Comparison of ENCODE assay signal across 8 mouse cellular contexts in the genomic region with DNA sequence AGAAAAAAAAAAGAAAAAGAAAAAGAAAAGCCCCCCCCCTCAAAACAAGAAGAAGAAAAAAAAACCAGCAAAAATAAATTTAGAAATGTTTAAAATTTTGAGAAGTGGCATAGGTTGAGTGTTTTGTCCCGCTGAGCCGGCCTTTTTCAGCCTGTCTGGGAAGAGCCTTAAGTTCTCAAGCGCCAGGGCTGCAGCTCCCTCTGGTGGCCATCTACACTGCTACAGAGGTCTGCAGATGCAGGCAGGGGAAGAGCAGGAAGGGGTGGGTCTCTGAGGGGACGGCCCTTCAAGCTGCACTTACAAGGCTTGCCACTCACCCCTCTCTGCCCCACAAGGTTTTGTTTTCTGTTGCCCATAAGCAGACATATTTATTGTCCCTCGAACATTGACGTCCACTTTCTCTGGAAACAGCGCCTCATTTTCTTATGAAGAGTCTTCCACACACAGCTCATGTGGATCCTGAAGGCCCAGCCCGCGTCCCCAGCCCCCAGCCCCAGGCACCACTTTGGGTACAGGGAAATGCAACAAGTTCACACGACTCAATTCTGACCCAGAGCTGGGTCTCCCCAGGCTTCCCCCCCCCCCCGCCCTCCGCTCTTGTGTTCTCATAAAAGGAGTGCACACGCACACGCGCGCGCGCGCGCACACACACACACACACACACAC. TPM values are rescaled to one million over a fixed set of nuclear protein-coding genes. Genes with fewer than 3 reads are reported as not detected.
DNase-seq lines count a peak whose midpoint lies in the region; ATAC-seq lines count a peak whose summit lies in the region.

No protein-coding gene starts in this region.

- ATAC-seq in common myeloid progenitor, adult 5-6 weeks (replicated peaks; ENCODE audit: low read depth, poor library complexity, severe bottlenecking): peak; percentile 94
- peak; percentile 90 for ATAC-seq in megakaryocyte progenitor cell, adult 5-6 weeks (replicated peaks; ENCODE audit: poor library complexity)

- peak; percentile 83 for DNase-seq in WW6 (ENCODE audit: low read depth, low spot score)
- peak; percentile 92 for DNase-seq in gastrocnemius, postnatal 10 days
- DNase-seq in induced T-regulatory cell, adult 2 months (ENCODE audit: low read depth): peak; percentile 95
- peak; percentile 78 to 79 for DNase-seq in left cerebral cortex, adult 8-10 months (ENCODE audit: low spot score in 2 of 2)
- DNase-seq in right cerebral cortex, postnatal 14 days: peak; percentile 95
- DNase-seq in urinary bladder, postnatal 25 days (ENCODE audit: low spot score): peak; percentile 89

RNA-seq across cellular contexts. Expression of a gene that starts 17.4 kb away (rescaled TPM):
- total RNA-seq in common myeloid progenitor, adult 5-6 weeks (2017): 13.4 and 19.9 TPM in 2 replicates
- 1 to 10 TPM; 6.8 to 7.8 TPM for total RNA-seq in gastrocnemius, postnatal 10 days (2021)
- 1 to 10 TPM; 2.0 to 4.4 (median 3.5) TPM for total RNA-seq in left cerebral cortex, adult 8-10 months (2022)
- total RNA-seq in megakaryocyte progenitor cell, adult 5-6 weeks (2015): 6.9 and 8.7 TPM in 2 replicates
- 1.1 and 4.9 TPM in 2 replicates for total RNA-seq in megakaryocyte progenitor cell, adult 5-6 weeks (2017)

RNA-seq across cellular contexts. Expression of a gene that starts 21.2 kb away (rescaled TPM):
- not detected in 2 replicates for total RNA-seq in common myeloid progenitor, adult 5-6 weeks (2017)
- total RNA-seq in gastrocnemius, postnatal 10 days (2021): 1 to 10 TPM; 2.9 TPM
- 1 to 10 TPM in 3 of 4 experiments, under 1 TPM in 1; 0.75 to 2.1 (median 1.2) TPM for total RNA-seq in left cerebral cortex, adult 8-10 months (2022)
- not detected in 2 replicates for total RNA-seq in megakaryocyte progenitor cell, adult 5-6 weeks (2015)
- total RNA-seq in megakaryocyte progenitor cell, adult 5-6 weeks (2017): not detected in 2 replicates

RNA-seq across cellular contexts. Expression of a gene that starts 29.1 kb away (rescaled TPM):
- 2.1 TPM in 1 of 2 replicates, not detected in the other for total RNA-seq in common myeloid progenitor, adult 5-6 weeks (2017)
- total RNA-seq in gastrocnemius, postnatal 10 days (2021): 100 to 1,000 TPM; 303 to 352 TPM
- 100 to 1,000 TPM; 652 to 704 (median 680) TPM for total RNA-seq in left cerebral cortex, adult 8-10 months (2022)
- total RNA-seq in megakaryocyte progenitor cell, adult 5-6 weeks (2015): not detected in 2 replicates
- 0.17 and 0.37 TPM in 2 replicates for total RNA-seq in megakaryocyte progenitor cell, adult 5-6 weeks (2017)

RNA-seq across cellular contexts. Expression of a gene that starts 38.6 kb away (rescaled TPM):
- total RNA-seq in common myeloid progenitor, adult 5-6 weeks (2017): not detected in 2 replicates
- 1 to 10 TPM; 8.4 to 9.9 TPM for total RNA-seq in gastrocnemius, postnatal 10 days (2021)
- 10 to 100 TPM; 35.0 to 50.6 (median 40.8) TPM for total RNA-seq in left cerebral cortex, adult 8-10 months (2022)
- 0.57 TPM in 1 of 2 replicates, not detected in the other for total RNA-seq in megakaryocyte progenitor cell, adult 5-6 weeks (2015)
- total RNA-seq in megakaryocyte progenitor cell, adult 5-6 weeks (2017): 0.10 TPM in 1 of 2 replicates, not detected in the other

RNA-seq across cellular contexts. Expression of a gene that starts 40.7 kb away (rescaled TPM):
- 2.7 and 4.2 TPM in 2 replicates for total RNA-seq in common myeloid progenitor, adult 5-6 weeks (2017)
- total RNA-seq in gastrocnemius, postnatal 10 days (2021): 1,000 to 10,000 TPM; 1,112 to 1,150 TPM
- 100 to 1,000 TPM in 2 of 4 experiments, 10 to 100 TPM in 2; 57.6 to 144 (median 110) TPM for total RNA-seq in left cerebral cortex, adult 8-10 months (2022)
- total RNA-seq in megakaryocyte progenitor cell, adult 5-6 weeks (2015): not detected in 2 replicates
- not detected in 2 replicates for total RNA-seq in megakaryocyte progenitor cell, adult 5-6 weeks (2017)

Comparison
In these comparisons a context has a peak if more than half of its experiments do, and no peak if none do; other contexts are left out.
1. Peak in every context shown above with its lines: DNase-seq and ATAC-seq.
2. RNA of a gene that starts 29.1 kb away (total RNA-seq): 652 to 704 TPM in left cerebral cortex, adult 8-10 months and 303 to 352 TPM in gastrocnemius, postnatal 10 days; 0.17 to 0.37 TPM in megakaryocyte progenitor cell, adult 5-6 weeks and 2.1 TPM in common myeloid progenitor, adult 5-6 weeks; every median in the first group is over 10 times any median in the second.